Mouse (Mus musculus): Measurements from ENCODE around the gene Rbfox1. TPM values are rescaled to one million over a fixed set of nuclear protein-coding genes. Genes with fewer than 3 reads are reported as not detected.

Rbfox1 gene
- polyA plus RNA-seq, 1 experiment from 2014 or later: 0.57 TPM

- ATAC-seq (ENCODE audit: insufficient read depth): no peak; the same call in 1 of the 2 replicates
- Histone ChIP-seq H3K4me2 (no peak overlapping the region), H3K27ac (ENCODE audit: low read depth) (no peak overlapping the region), H3K27me3 (ENCODE audit: insufficient read depth, low read length) (no peaks in the 10 kb centered on the region), H3K36me3 (ENCODE audit: insufficient read depth) (no peaks in the 10 kb centered on the region), H3K4me1 (ENCODE audit: insufficient read depth) (no peaks in the 10 kb centered on the region), H3K4me3 (ENCODE audit: low read depth, low read length) (no peak overlapping the region), H3K9me3 (ENCODE audit: low read depth, low read length) (no peaks in the 10 kb centered on the region), H3K9ac (no peak overlapping the region)
- no peak for TF ChIP-seq CTCF (IDR thresholded peaks at IDR 0.05; ENCODE audit: low read depth)
- WGBS: 30% methylated on average over 3 of the region's 3 CpGs
- no peak for DNase-seq
Observed at GRCm38 (mm10) chr16:6840007-6840406, 954.9 kb downstream of the Rbfox1 start.

DNA sequence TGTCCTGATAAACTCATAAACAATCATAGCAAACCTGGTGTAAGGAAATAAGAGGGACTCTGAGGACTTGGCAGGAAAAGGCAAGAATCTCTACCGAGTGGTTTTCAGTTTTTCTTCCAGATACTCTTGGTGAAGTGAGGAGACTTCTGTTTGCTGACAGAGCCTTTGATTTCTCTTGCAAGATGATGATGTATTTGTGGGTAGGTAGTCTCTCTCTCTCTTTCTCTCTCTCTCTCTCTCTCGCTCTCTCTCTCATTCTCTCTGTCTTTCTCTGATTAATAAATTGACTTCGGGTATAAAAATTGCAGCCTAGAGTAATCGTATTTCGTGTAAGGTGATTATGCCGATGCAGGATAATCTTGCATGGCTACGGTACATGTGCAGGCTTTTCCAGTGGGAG is 955.3 kb downstream of the Rbfox1 start:
- H3K27ac ChIP-seq (ENCODE audit: low read depth): no peak overlapping the region

GRCm38 (mm10) chr16:6842066-6842785 is 957.1 kb downstream of the Rbfox1 start:
- 55% methylated on average over 8 of the region's 8 CpGs for whole genome bisulfite sequencing
- Histone ChIP-seq H3K4me2 (no peak overlapping the region), H3K4me3 (ENCODE audit: low read depth, low read length) (no peak overlapping the region)

More for the DNA sequence above, 955.3 kb downstream of the Rbfox1 start:
- no peak for TF ChIP-seq CTCF (IDR thresholded peaks at IDR 0.05; ENCODE audit: low read depth)
- H3K36me3 ChIP-seq (ENCODE audit: insufficient read depth): no peaks in the 10 kb centered on the region
- H3K27me3 ChIP-seq (ENCODE audit: insufficient read depth, low read length): no peaks in the 10 kb centered on the region
- no peak for DNase-seq
- H3K9me3 ChIP-seq (ENCODE audit: low read depth, low read length): no peaks in the 10 kb centered on the region
- H3K4me3 ChIP-seq (ENCODE audit: low read depth, low read length): no peak overlapping the region
- no peak overlapping the region for H3K4me2 ChIP-seq
- H3K9ac ChIP-seq: no peak overlapping the region
- 68% methylated on average over 7 of the region's 7 CpGs for WGBS
- no peak for ATAC-seq (ENCODE audit: insufficient read depth)
- H3K4me1 ChIP-seq (ENCODE audit: insufficient read depth): no peaks in the 10 kb centered on the region

GRCm38 (mm10) chr16:6844659-6845058 is 959.5 kb downstream of the Rbfox1 start:
- no peak overlapping the region for H3K4me3 ChIP-seq (ENCODE audit: low read depth, low read length)
- no peak for ATAC-seq (ENCODE audit: insufficient read depth)

More at GRCm38 (mm10) chr16:6842066-6842785, 957.1 kb downstream of the Rbfox1 start:
- Histone ChIP-seq H3K27me3 (ENCODE audit: insufficient read depth, low read length) (no peaks in the 10 kb centered on the region), H3K9me3 (ENCODE audit: low read depth, low read length) (no peaks in the 10 kb centered on the region), H3K27ac (ENCODE audit: low read depth) (no peak overlapping the region), H3K36me3 (ENCODE audit: insufficient read depth) (no peaks in the 10 kb centered on the region), H3K9ac (no peak overlapping the region), H3K4me1 (ENCODE audit: insufficient read depth) (no peaks in the 10 kb centered on the region)
- DNase-seq: no peak
- TF ChIP-seq CTCF (IDR thresholded peaks at IDR 0.05; ENCODE audit: low read depth): no peak
- no peak for ATAC-seq (ENCODE audit: insufficient read depth)

DNA sequence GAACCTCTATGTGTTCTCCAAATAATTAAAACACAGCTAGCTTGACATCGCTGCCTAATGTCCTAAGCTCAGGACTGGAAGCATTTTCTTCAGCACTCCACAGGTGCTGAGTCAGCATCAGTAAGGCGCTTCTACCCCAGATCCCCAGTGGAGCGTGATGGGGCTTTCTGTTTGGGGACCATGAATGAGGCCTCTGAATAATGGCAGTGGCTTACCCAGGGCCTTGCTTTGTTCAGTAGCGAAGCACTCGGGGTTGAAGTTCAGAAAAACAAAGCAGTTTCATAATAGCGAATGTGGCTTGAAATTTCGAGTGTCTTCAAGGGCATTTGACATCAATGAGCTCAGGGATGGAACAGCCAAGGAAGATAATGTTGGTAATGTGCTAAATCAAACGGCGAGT is 966.2 kb downstream of the Rbfox1 start:
- ATAC-seq (ENCODE audit: insufficient read depth) (no peak), DNase-seq (no peak)
- Histone ChIP-seq H3K4me3 (ENCODE audit: low read depth, low read length) (no peak overlapping the region), H3K36me3 (ENCODE audit: insufficient read depth) (no peaks in the 10 kb centered on the region), H3K4me1 (ENCODE audit: insufficient read depth) (no peaks in the 10 kb centered on the region), H3K9me3 (ENCODE audit: low read depth, low read length) (no peaks in the 10 kb centered on the region), H3K9ac (no peak overlapping the region), H3K4me2 (no peak overlapping the region), H3K27me3 (ENCODE audit: insufficient read depth, low read length) (no peaks in the 10 kb centered on the region), H3K27ac (ENCODE audit: low read depth) (no peak overlapping the region)
- TF ChIP-seq CTCF (IDR thresholded peaks at IDR 0.05; ENCODE audit: low read depth): no peak
- 68% methylated on average over 9 of the region's 9 CpGs for WGBS

More at GRCm38 (mm10) chr16:6844659-6845058, 959.5 kb downstream of the Rbfox1 start:
- no peaks in the 10 kb centered on the region for H3K36me3 ChIP-seq (ENCODE audit: insufficient read depth)
- H3K9ac ChIP-seq: no peak overlapping the region
- no peaks in the 10 kb centered on the region for H3K9me3 ChIP-seq (ENCODE audit: low read depth, low read length)
- no peaks in the 10 kb centered on the region for H3K27me3 ChIP-seq (ENCODE audit: insufficient read depth, low read length)
- 38% methylated on average over 4 of the region's 4 CpGs for WGBS
- no peak for DNase-seq
- H3K4me1 ChIP-seq (ENCODE audit: insufficient read depth): no peaks in the 10 kb centered on the region
- H3K4me2 ChIP-seq: no peak overlapping the region
- no peak for TF ChIP-seq CTCF (IDR thresholded peaks at IDR 0.05; ENCODE audit: low read depth)
- no peak overlapping the region for H3K27ac ChIP-seq (ENCODE audit: low read depth)

- TF ChIP-seq CTCF (IDR thresholded peaks at IDR 0.05; ENCODE audit: low read depth): no peak
- no peaks in the 10 kb centered on the region for H3K27me3 ChIP-seq (ENCODE audit: insufficient read depth, low read length)
- 85% methylated on average over 2 of the region's 2 CpGs for WGBS
- H3K4me1 ChIP-seq (ENCODE audit: insufficient read depth): no peaks in the 10 kb centered on the region
- H3K9ac ChIP-seq: no peak overlapping the region
- no peaks in the 10 kb centered on the region for H3K36me3 ChIP-seq (ENCODE audit: insufficient read depth)
- no peak overlapping the region for H3K27ac ChIP-seq (ENCODE audit: low read depth)
- H3K4me2 ChIP-seq: no peak overlapping the region
- H3K4me3 ChIP-seq (ENCODE audit: low read depth, low read length): no peak overlapping the region
- ATAC-seq (ENCODE audit: insufficient read depth) (no peak), DNase-seq (no peak)
- no peaks in the 10 kb centered on the region for H3K9me3 ChIP-seq (ENCODE audit: low read depth, low read length)
Observed at GRCm38 (mm10) chr16:6853796-6854195, 968.6 kb downstream of the Rbfox1 start.

DNA sequence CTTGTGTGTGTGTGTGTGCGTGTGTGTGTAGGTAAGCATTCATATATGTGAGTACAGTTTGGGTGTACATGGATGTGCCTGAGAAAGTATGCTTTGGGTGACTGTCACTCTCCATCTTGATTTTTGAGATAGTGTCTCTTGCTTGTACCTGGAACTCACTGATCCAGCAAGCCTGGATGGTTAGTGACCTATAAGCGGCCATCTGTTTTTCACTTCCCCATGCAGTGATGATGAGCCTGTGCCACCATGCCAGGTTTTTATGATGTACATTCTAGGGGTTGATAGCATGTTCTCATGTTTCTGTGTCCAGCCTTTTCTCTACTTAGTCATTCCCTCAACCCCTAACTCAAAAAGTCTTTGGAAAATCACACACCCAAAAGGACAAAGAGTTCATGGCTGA is 976.5 kb downstream of the Rbfox1 start:
- H3K27me3 ChIP-seq (ENCODE audit: insufficient read depth, low read length): no peaks in the 10 kb centered on the region
- no peak for ATAC-seq (ENCODE audit: insufficient read depth)
- H3K4me1 ChIP-seq (ENCODE audit: insufficient read depth): no peaks in the 10 kb centered on the region
- H3K36me3 ChIP-seq (ENCODE audit: insufficient read depth): no peaks in the 10 kb centered on the region
- WGBS: 94% methylated on average over 2 of the region's 2 CpGs
- no peak overlapping the region for H3K4me3 ChIP-seq (ENCODE audit: low read depth, low read length)
- no peak overlapping the region for H3K27ac ChIP-seq (ENCODE audit: low read depth)
- no peak for DNase-seq
- H3K9me3 ChIP-seq (ENCODE audit: low read depth, low read length): no peaks in the 10 kb centered on the region
- TF ChIP-seq CTCF (IDR thresholded peaks at IDR 0.05; ENCODE audit: low read depth): no peak
- H3K4me2 ChIP-seq: no peak overlapping the region
- H3K9ac ChIP-seq: no peak overlapping the region

Data from lung, embryonic 14.5 days (tissue).